Mouse (Mus musculus) MEL (cell line): ENCODE results near the gene Pde11a. TPM values are rescaled to one million over a fixed set of nuclear protein-coding genes. Genes with fewer than 3 reads are reported as not detected.
"Not testable (repeated sequence)": the region's sequence is repeated elsewhere in the genome, so short reads cannot be mapped to it uniquely, and the experiment has no call there.

Experiments
- DNase-seq: peaks from one replicate; pipeline ENCODE4 v3.0.0; 2011; ENCODE audit warnings: low read depth, low spot score
- H3K27ac ChIP-seq: 2 replicates; pipeline ENCODE4 v1.5.1; 2012; ENCODE audit warnings: low read depth, mild to moderate bottlenecking, control low read depth, low read length, moderate library complexity; ENCODE audit not compliant: control insufficient read depth
- H3K27me3 ChIP-seq, 2 experiments: fragments of 150-350 bp in 1 of 2; sonication (generic) in 1 of 2; 2 replicates each; pipeline ENCODE4 v1.6.1; 2012; ENCODE audit warnings: low read length in 2 of 2, mild to moderate bottlenecking in 2 of 2, improper control_type of control experiment in 1 of 2, moderate library complexity in 1 of 2; ENCODE audit not compliant: insufficient read depth in 2 of 2, control insufficient read depth in 1 of 2
- H3K36me3 ChIP-seq, 2 experiments: 2 replicates each; pipeline ENCODE4 v1.6.1; 2012 to 2014; ENCODE audit warnings: low read length in 2 of 2, improper control_type of control experiment in 1 of 2, inconsistent platforms in 1 of 2, mild to moderate bottlenecking in 1 of 2; ENCODE audit not compliant: insufficient read depth in 2 of 2, control insufficient read depth in 1 of 2
- H3K4me1 ChIP-seq, 2 experiments: fragments of 150-350 bp in 1 of 2; sonication (generic) in 1 of 2; 2 replicates each; pipeline ENCODE4 v1.6.1; 2012; ENCODE audit warnings: low read length in 2 of 2, improper control_type of control experiment in 1 of 2, mild to moderate bottlenecking in 1 of 2; ENCODE audit not compliant: insufficient read depth in 2 of 2, control insufficient read depth in 1 of 2
- H3K4me3 ChIP-seq, 2 experiments: fragments of 150-350 bp in 1 of 2; sonication (generic) in 1 of 2; 2 replicates each; pipeline ENCODE4 v1.5.1; 2012; ENCODE audit warnings: low read depth in 2 of 2, low read length in 2 of 2, mild to moderate bottlenecking in 2 of 2, moderate library complexity in 2 of 2, control low read depth in 1 of 2, improper control_type of control experiment in 1 of 2; ENCODE audit not compliant: control insufficient read depth in 1 of 2, insufficient read depth in 1 of 2
- H3K79me2 ChIP-seq: 2 replicates; pipeline ENCODE4 v1.6.1; 2012; ENCODE audit warnings: mild to moderate bottlenecking, low read length, moderate library complexity; ENCODE audit not compliant: control insufficient read depth, poor library complexity, insufficient read depth
- H3K9ac ChIP-seq: 2 replicates; pipeline ENCODE4 v1.6.1; 2012; ENCODE audit warnings: low read depth, mild to moderate bottlenecking, control low read depth, low read length, moderate library complexity; ENCODE audit not compliant: control insufficient read depth, poor library complexity, severe bottlenecking
- H3K9me3 ChIP-seq: fragments of 150-350 bp; sonication (generic); replicated peaks from 2 replicates; pipeline ENCODE4 v1.6.1; 2012; ENCODE audit warnings: mild to moderate bottlenecking, low read length, improper control_type of control experiment, moderate library complexity; ENCODE audit not compliant: insufficient read depth
- CHD1 ChIP-seq: IDR thresholded peaks from 2 replicates; pipeline ENCODE4 v1.6.1; 2012; ENCODE audit warnings: low read depth, mild to moderate bottlenecking, inconsistent platforms, low read length, improper control_type of control experiment
- ELF1 ChIP-seq: IDR thresholded peaks from 2 replicates; pipeline ENCODE4 v1.6.1; 2014; ENCODE audit warnings: low read depth, mild to moderate bottlenecking, inconsistent platforms, low read length, improper control_type of control experiment, moderate library complexity
- EP300 ChIP-seq, 2 experiments: IDR thresholded peaks; 2 replicates each; pipeline ENCODE4 v1.6.1; 2011; ENCODE audit warnings: improper control_type of control experiment in 2 of 2, low read length in 2 of 2, low read depth in 1 of 2, mild to moderate bottlenecking in 1 of 2
- ETS1 ChIP-seq: IDR thresholded peaks from 2 replicates; pipeline ENCODE4 v1.6.1; 2012; ENCODE audit warnings: low read depth, mild to moderate bottlenecking, inconsistent platforms, low read length, improper control_type of control experiment, moderate library complexity
- JUND ChIP-seq: IDR thresholded peaks from 2 replicates; pipeline ENCODE4 v1.6.1; 2011; ENCODE audit warnings: low read depth, mild to moderate bottlenecking, improper control_type of control experiment, low read length
- MEF2A ChIP-seq: IDR thresholded peaks from 2 replicates; pipeline ENCODE4 v1.6.1; 2014; ENCODE audit warnings: low read depth, mild to moderate bottlenecking, inconsistent platforms, low read length, improper control_type of control experiment; ENCODE audit not compliant: poor library complexity, insufficient replicate concordance, severe bottlenecking; ENCODE audit errors: extremely low read depth
- MXI1 ChIP-seq: IDR thresholded peaks from 2 replicates; pipeline ENCODE4 v1.6.1; 2011; ENCODE audit warnings: mild to moderate bottlenecking, low read depth, low read length, improper control_type of control experiment
- MYB ChIP-seq: IDR thresholded peaks from 2 replicates; pipeline ENCODE4 v1.6.1; 2011; ENCODE audit warnings: mild to moderate bottlenecking, low read depth, low read length, improper control_type of control experiment
- POLR2AphosphoS5 ChIP-seq: IDR thresholded peaks from 2 replicates; pipeline ENCODE4 v1.6.1; 2012; ENCODE audit warnings: low read depth, borderline replicate concordance, mild to moderate bottlenecking, inconsistent platforms, low read length, moderate library complexity, mixed read lengths
- RAD21 ChIP-seq: IDR thresholded peaks from 2 replicates; pipeline ENCODE4 v1.6.1; 2011; ENCODE audit warnings: mild to moderate bottlenecking, low read depth, low read length, improper control_type of control experiment
- TBP ChIP-seq: IDR thresholded peaks from 2 replicates; pipeline ENCODE4 v1.8.0; 2011; ENCODE audit warnings: low read depth, low read length, improper control_type of control experiment
- polyA plus RNA-seq, 2 experiments: library from polyadenylated mRNA; stranded (reverse) in 1 of 2; unstranded in 1 of 2; fragments of >175 nt in 1 of 2; fragments of >200 nt in 1 of 2; gene quantifications; 2 replicates each; pipeline versions ENCODE4 v1.2.1 to v1.2.4; 2012; ENCODE audit warnings: low replicate concordance in 2 of 2, low read depth in 1 of 2; ENCODE audit not compliant: insufficient read length in 2 of 2, insufficient read depth in 1 of 2, missing spikeins in 1 of 2
- total RNA-seq: library from RNA; depleted of rRNA; stranded (reverse); fragments of 300-350 nt; gene quantifications from 2 replicates; pipeline ENCODE4 v1.2.3, GENCODE M21; 2012

The Pde11a gene
- total and polyA plus RNA-seq, 3 experiments: not detected

DNA sequence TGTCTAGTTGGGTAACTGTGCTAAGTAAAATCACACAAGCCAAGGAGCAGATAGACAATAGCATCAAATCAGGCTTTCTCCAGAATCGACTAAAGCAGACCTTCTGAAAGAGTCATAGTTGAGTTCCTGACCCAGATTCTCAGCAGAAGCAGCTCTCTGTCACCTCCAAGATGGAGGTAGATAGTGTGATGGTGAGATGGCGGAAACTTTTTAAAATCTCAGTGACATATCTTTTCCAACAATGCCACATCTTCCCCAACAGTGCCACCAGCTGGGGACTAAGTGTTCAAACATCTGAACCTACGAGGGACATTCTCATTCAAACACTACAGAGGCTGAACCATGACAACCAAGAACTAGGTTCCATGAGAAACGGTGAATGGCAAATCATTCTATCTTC is 355.9 kb downstream of the Pde11a start:
- H3K27me3 ChIP-seq: no peaks in the 10 kb centered on the region
- no peaks in the 10 kb centered on the region for H3K9me3 ChIP-seq
- H3K9ac ChIP-seq: no peak overlapping the region
- DNase-seq: no peak
- no peak overlapping the region for H3K4me3 ChIP-seq
- no peaks in the 10 kb centered on the region for H3K36me3 ChIP-seq
- no peak overlapping the region for H3K27ac ChIP-seq
- no peaks in the 10 kb centered on the region for H3K4me1 ChIP-seq
- TF ChIP-seq RAD21 (no peak), MXI1 (no peak), MYB (no peak), ETS1 (no peak), TBP (no peak), POLR2AphosphoS5 (no peak), CHD1 (no peak), EP300 (IDR thresholded peaks at IDR 0.05; ENCODE audit: low read depth in 1 of 2, low read length in 2 of 2) (no peak), JUND (no peak), ELF1 (no peak), MEF2A (no peak)
- H3K79me2 ChIP-seq: no peaks in the 10 kb centered on the region

DNA sequence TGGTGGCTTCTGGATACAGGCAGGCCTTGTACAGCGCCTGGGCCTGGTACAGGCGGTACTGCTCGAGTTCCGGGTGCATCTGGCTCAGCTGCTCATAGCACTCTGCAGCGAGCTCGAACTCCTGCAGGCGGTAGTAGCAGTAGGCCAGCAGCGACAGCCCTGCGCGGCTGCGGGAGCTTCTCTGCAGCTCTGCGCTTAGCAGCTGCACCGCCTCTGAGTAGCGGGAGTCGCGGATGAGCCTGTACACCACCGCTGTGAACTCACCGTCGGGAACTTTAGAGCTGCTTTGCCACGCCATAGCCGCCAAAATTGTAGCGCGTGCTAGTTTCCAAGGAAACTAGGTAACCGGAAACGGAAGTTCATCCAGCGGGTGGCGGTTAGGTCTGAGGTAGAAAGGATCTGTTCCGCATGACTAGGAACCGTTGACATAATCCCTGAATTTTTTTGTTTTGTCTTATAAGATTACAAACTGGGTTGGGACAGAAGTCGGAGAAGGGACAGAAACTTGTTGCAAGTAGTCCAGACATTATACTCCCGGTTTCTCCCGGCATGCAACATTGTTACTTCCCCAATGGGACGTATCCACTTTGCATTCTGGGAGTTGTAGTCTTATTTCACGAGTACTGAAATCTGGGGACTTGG is 357.0 kb downstream of the Pde11a start, which contains the start of gene Ttc30a1:
TSS of gene Ttc30a1 (minus strand) at position 528 of the 642 bp plus-strand sequence.
- not testable (repeated sequence) for H3K27ac ChIP-seq, H3K4me3 ChIP-seq, DNase-seq

DNA sequence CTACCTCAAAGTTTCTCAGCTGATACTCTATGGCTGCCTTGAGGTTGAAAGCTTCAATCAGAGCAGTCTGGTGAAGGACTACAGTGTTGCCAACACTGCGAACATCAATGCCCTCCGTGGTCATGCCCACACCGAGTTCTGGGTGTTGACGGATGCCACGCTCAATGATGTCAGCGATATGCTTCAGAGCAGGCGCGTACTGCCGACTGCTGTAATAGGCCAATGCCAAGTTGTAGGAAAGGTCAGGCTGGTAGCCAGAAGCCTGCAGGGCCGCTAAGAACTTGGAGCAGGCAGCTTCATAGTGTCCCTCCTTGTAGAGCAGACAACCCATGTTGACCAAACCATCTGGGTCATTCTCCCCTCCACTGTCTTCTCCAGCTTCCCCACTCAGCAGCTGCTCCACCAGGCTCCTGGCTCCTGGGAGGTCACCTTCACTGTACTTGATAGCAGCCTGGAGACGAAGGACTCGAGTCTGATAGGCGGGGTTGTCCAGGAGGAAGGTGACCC is 357.6 kb downstream of the Pde11a start:
- not testable (repeated sequence) for DNase-seq, H3K9me3 ChIP-seq, H3K27ac ChIP-seq, H3K4me3 ChIP-seq, H3K36me3 ChIP-seq, H3K27me3 ChIP-seq, H3K79me2 ChIP-seq, H3K4me1 ChIP-seq, H3K9ac ChIP-seq

More for the DNA sequence above, 357.0 kb downstream of the Pde11a start, which contains the start of gene Ttc30a1:
- H3K4me1 ChIP-seq, H3K9me3 ChIP-seq, H3K9ac ChIP-seq, H3K36me3 ChIP-seq, H3K79me2 ChIP-seq, H3K27me3 ChIP-seq: not testable (repeated sequence)
